8 mouse cellular contexts compared by ENCODE assay signal in genomic region chr4:136052534-136053246, GRCm38 (mm10). TPM values are rescaled to one million over a fixed set of nuclear protein-coding genes. Genes with fewer than 3 reads are reported as not detected.
DNase-seq lines count a peak whose midpoint lies in the region; ATAC-seq and TF ChIP-seq lines count a peak whose summit lies in the region.

No protein-coding gene starts in this region.

- H3K27me3 ChIP-seq in cerebellum, adult 2 months (ENCODE audit: control insufficient read depth, insufficient read depth, low read length): no peaks in the 10 kb centered on the region; the same call in 1 of the 2 replicates
- H3K27me3 ChIP-seq in neural tube, embryonic 11.5 days (ENCODE audit: control insufficient read depth, insufficient read depth, low read length): no peaks in the 10 kb centered on the region
- H3K27me3 ChIP-seq in forebrain, embryonic 16.5 days (replicated peaks; ENCODE audit: control insufficient read depth, insufficient read depth, low read length): no peaks in the 10 kb centered on the region
- no peaks in the 10 kb centered on the region for H3K27me3 ChIP-seq in limb, embryonic 14.5 days (ENCODE audit: control insufficient read depth, insufficient read depth, low read length)

- H3K27ac ChIP-seq in cerebellum, adult 2 months (ENCODE audit: insufficient read depth, low read length): peak overlapping the region; percentile 45; the same call in 1 of the 2 replicates
- peak overlapping the region; percentile 93 for H3K27ac ChIP-seq in neural tube, embryonic 11.5 days (ENCODE audit: low read depth, low read length)
- H3K27ac ChIP-seq in forebrain, embryonic 16.5 days (ENCODE audit: low read length): peak overlapping the region; percentile 93
- H3K27ac ChIP-seq in limb, embryonic 14.5 days (replicated peaks; ENCODE audit: low read depth, low read length): peak overlapping the region; percentile 89

- peaks cover 5% of the 10 kb centered on the region for H3K4me1 ChIP-seq in cerebellum, adult 2 months (ENCODE audit: control insufficient read depth, insufficient read depth, low read length)
- H3K4me1 ChIP-seq in neural tube, embryonic 11.5 days (ENCODE audit: control insufficient read depth, insufficient read depth, low read length): peaks cover 11% of the 10 kb centered on the region
- peaks cover 21% of the 10 kb centered on the region for H3K4me1 ChIP-seq in forebrain, embryonic 16.5 days (replicated peaks; ENCODE audit: control insufficient read depth, insufficient read depth, low read length)
- H3K4me1 ChIP-seq in limb, embryonic 14.5 days (ENCODE audit: control insufficient read depth, insufficient read depth, low read length): peaks cover 10% of the 10 kb centered on the region

- peak; percentile 85 for ATAC-seq in neural tube, embryonic 11.5 days (ENCODE audit: insufficient read depth, low FRiP score, low TSS enrichment)
- peak; percentile 86 for ATAC-seq in forebrain, embryonic 16.5 days
- ATAC-seq in limb, embryonic 14.5 days (ENCODE audit: low FRiP score, low read depth): peak; percentile 76

- DNase-seq in cerebellum, adult 2 months: no peak
- no peak for DNase-seq in cerebellum, adult 8-10 months
- peak; percentile 35 for DNase-seq in neural tube, embryonic 11.5 days (ENCODE audit: low spot score)
- no peak for DNase-seq in neural tube, embryonic 10.5 days (ENCODE audit: extremely low spot score, low spot score)
- no peak for DNase-seq in limb, embryonic 14.5 days (ENCODE audit: low spot score)
- peak; percentile 23 for DNase-seq in skeletal muscle tissue, adult 2 months (ENCODE audit: low read depth, low spot score)
- no peak for DNase-seq in urinary bladder, adult 2 months (ENCODE audit: low spot score)

- under 1% methylated on average over 50 of the region's 50 CpGs for WGBS in cerebellum, adult 2 months
- under 1% methylated on average over 50 of the region's 50 CpGs for WGBS in neural tube, embryonic 11.5 days
- under 1% methylated on average over 48 of the region's 50 CpGs for WGBS in forebrain, embryonic 16.5 days
- WGBS in limb, embryonic 14.5 days: 2% methylated on average over 49 of the region's 50 CpGs

- H3K4me2 ChIP-seq in neural tube, embryonic 11.5 days (ENCODE audit: low read depth): peak overlapping the region; percentile 97
- H3K4me2 ChIP-seq in forebrain, embryonic 16.5 days (ENCODE audit: low read length): peak overlapping the region; percentile 90
- peak overlapping the region; percentile 90 for H3K4me2 ChIP-seq in limb, embryonic 14.5 days (replicated peaks; ENCODE audit: low read depth, low read length, severe bottlenecking)

- peaks cover 16% of the 10 kb centered on the region for H3K36me3 ChIP-seq in neural tube, embryonic 11.5 days (ENCODE audit: control insufficient read depth, insufficient read depth, low read length)
- peaks cover 27% of the 10 kb centered on the region for H3K36me3 ChIP-seq in forebrain, embryonic 16.5 days (ENCODE audit: control insufficient read depth, insufficient read depth)
- peaks cover 44% of the 10 kb centered on the region for H3K36me3 ChIP-seq in limb, embryonic 14.5 days (ENCODE audit: control insufficient read depth, insufficient read depth, low read length)

- no peak for TF ChIP-seq CTCF in cerebellum, adult 2 months (IDR thresholded peaks at IDR 0.05; ENCODE audit: borderline replicate concordance, insufficient read depth, low read depth, low read length)

- H3K9me3 ChIP-seq in neural tube, embryonic 11.5 days (ENCODE audit: control insufficient read depth, low read length): no peaks in the 10 kb centered on the region
- H3K9me3 ChIP-seq in forebrain, embryonic 16.5 days (ENCODE audit: control insufficient read depth, low read length): no peaks in the 10 kb centered on the region
- no peaks in the 10 kb centered on the region for H3K9me3 ChIP-seq in limb, embryonic 14.5 days (ENCODE audit: control insufficient read depth, low read length)

- H3K4me3 ChIP-seq in cerebellum, adult 2 months (replicated peaks; ENCODE audit: insufficient read depth, low read depth, low read length): peak overlapping the region; percentile 94
- peak overlapping the region; percentile 99 for H3K4me3 ChIP-seq in neural tube, embryonic 11.5 days (ENCODE audit: low read depth, low read length)
- peak overlapping the region; percentile 100 for H3K4me3 ChIP-seq in forebrain, embryonic 16.5 days (replicated peaks; ENCODE audit: low read length)
- H3K4me3 ChIP-seq in limb, embryonic 14.5 days (replicated peaks; ENCODE audit: low read length): peak overlapping the region; percentile 96

- H3K9ac ChIP-seq in neural tube, embryonic 11.5 days (ENCODE audit: low read length): peak overlapping the region; percentile 99
- peak overlapping the region; percentile 99 for H3K9ac ChIP-seq in forebrain, embryonic 16.5 days (replicated peaks; ENCODE audit: low read depth, low read length)
- H3K9ac ChIP-seq in limb, embryonic 14.5 days (ENCODE audit: low read depth, low read length, severe bottlenecking): peak overlapping the region; percentile 97

- no peak for TF ChIP-seq POLR2A in cerebellum, adult 2 months (IDR thresholded peaks at IDR 0.05; ENCODE audit: borderline replicate concordance, insufficient read depth, low read length)
- TF ChIP-seq POLR2A in limb, embryonic 14.5 days (IDR thresholded peaks at IDR 0.05; ENCODE audit: borderline replicate concordance, extremely low read depth, insufficient read depth, insufficient read length): no peak

RNA-seq across cellular contexts. Expression of gene Rpl11, which starts 0.5 kb away (rescaled TPM):
- 436 and 481 TPM in 2 replicates for polyA plus RNA-seq in cerebellum, adult 2 months (2012; rRNA removed)
- 410 and 416 TPM in 2 replicates for polyA plus RNA-seq in neural tube, embryonic 11.5 days (2014; fragmentation: Nextera tagmentation; extraction: Ambion mirVana)
- 281 and 302 TPM in 2 replicates for polyA plus RNA-seq in forebrain, embryonic 16.5 days (2015; fragmentation: Nextera tagmentation; extraction: Ambion mirVana)
- 1,058 and 1,343 TPM in 2 replicates for polyA plus RNA-seq in limb, embryonic 14.5 days (2012; rRNA removed)
- polyA plus RNA-seq in limb, embryonic 14.5 days (2014; fragmentation: Nextera tagmentation; extraction: Ambion mirVana): 547 and 591 TPM in 2 replicates
- polyA plus RNA-seq in urinary bladder, adult 2 months (2012; rRNA removed): 979 and 1,127 TPM in 2 replicates

RNA-seq across cellular contexts. Expression of gene Eloa, which starts 31.1 kb away (rescaled TPM):
- 18.3 and 19.2 TPM in 2 replicates for polyA plus RNA-seq in cerebellum, adult 2 months (2012; rRNA removed)
- 44.3 and 45.2 TPM in 2 replicates for polyA plus RNA-seq in neural tube, embryonic 11.5 days (2014; fragmentation: Nextera tagmentation; extraction: Ambion mirVana)
- polyA plus RNA-seq in forebrain, embryonic 16.5 days (2015; fragmentation: Nextera tagmentation; extraction: Ambion mirVana): 32.5 and 36.2 TPM in 2 replicates
- polyA plus RNA-seq in limb, embryonic 14.5 days (2012; rRNA removed): 21.6 and 28.1 TPM in 2 replicates
- polyA plus RNA-seq in limb, embryonic 14.5 days (2014; fragmentation: Nextera tagmentation; extraction: Ambion mirVana): 50.5 and 50.8 TPM in 2 replicates
- polyA plus RNA-seq in urinary bladder, adult 2 months (2012; rRNA removed): 25.2 and 28.1 TPM in 2 replicates

Comparison
In these comparisons a context has a peak if more than half of its experiments do, and no peak if none do; other contexts are left out.
1. DNase-seq: peak in neural tube, embryonic 11.5 days (single experiment) and skeletal muscle tissue, adult 2 months (single experiment); none in cerebellum, adult 2 months (0 of 2), cerebellum, adult 8-10 months (single experiment), neural tube, embryonic 10.5 days (single experiment), limb, embryonic 14.5 days (single experiment) and urinary bladder, adult 2 months (single experiment).
2. Peak in every context shown above with its lines, with median percentiles within 50 percentile points of each other: H3K27ac ChIP-seq, H3K4me3 ChIP-seq, ATAC-seq, H3K4me2 ChIP-seq and H3K9ac ChIP-seq.